Mouse (Mus musculus): ENCODE measurements around the gene Pp2d1.

Gene Pp2d1

DNA sequence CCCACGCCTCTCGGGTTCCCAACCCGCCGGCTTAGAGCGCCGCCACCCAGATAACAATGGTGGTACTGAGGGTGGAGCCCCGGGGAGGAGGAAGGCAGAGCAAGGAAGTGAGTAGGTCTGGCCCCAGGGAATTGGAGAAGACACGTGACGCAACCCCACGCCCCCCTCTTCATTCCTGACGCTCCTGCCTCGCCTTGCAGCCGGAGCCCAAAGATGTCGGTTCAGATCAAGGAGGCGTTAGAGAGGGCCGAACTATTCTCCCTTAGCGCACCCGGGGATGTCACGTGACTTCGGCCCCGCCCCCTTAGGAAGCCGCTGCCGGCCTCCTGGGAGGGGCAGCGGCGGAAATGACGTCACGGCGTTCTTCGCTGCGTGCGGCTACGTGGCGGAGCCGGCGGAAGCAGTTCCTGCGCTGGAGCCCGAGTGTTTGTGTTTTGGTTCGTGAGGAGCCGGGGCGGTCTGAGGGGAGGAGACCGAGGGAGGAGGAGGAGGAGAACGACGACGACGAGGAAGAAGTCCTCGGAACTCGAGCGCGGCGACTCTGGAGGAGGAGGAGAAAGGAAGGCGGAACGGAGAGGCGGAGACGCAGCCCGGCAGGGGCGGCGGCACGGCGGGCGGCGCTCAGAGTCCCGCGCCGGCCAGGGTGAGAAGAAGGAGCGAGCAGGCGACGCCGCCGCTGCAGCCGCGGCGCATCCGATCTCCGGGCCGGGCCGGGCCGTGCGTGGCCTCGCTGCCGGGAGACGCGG is 60.2 kb downstream of the Pp2d1 start, which contains the start of gene Rab5a:
TSS of gene Rab5a (plus strand) at position 377 of the 746 bp plus-strand sequence.
- DNase-seq = peak; percentile 98

- no peak for DNase-seq
Measured at GRCm38 (mm10) chr17:53478066-53478857, 61.0 kb downstream of the Pp2d1 start.

- DNase-seq = no peak
Measured at GRCm38 (mm10) chr17:53468697-53469096, 70.6 kb downstream of the Pp2d1 start.

- no peak for DNase-seq
Measured at GRCm38 (mm10) chr17:53465569-53465968, 73.7 kb downstream of the Pp2d1 start.

GRCm38 (mm10) chr17:53463496-53463840 is 75.8 kb downstream of the Pp2d1 start:
- no peak for DNase-seq

DNA sequence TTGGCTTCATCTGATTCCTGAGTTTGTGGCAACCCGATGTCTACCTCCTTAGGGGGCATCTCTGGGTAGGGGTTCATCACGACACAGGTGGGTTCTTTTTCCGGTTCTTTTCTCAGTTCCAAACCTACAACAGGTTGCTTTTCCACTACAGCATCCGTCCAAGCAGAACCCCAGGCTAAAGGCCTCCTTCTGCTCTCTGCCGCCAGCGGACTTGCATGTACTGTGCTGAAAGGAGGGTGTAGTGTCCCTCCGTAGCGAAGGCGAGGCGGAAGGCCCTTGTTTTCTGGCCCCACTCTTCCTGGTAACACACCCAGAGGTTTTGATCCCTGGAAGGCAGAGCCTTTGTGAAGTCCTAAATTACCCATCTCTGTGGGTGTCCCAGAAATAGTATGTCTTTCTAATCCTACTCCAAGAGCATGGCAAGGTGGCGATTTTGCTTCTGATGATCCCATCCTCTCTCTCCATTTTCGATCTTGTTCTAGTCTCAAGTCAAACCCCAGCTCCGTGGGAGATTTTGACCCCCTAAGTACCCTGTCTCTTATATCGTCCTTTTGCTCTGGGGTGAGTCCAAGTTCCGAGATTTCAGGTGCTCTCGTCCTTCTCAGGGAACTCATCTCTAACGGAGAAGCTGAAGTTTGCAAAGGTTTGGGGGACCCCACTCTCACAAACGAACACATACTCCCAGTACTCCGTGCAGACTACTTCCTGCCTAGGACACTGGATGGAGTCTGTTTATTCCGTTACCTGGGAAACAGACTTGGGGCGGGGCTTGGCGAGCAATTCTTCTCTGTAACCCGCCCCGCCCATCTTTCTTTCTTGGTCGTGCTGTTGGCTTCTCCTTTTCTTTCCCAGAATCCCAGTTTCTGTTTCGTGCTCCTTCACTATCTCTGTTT is 76.4 kb downstream of the Pp2d1 start, which contains the start of gene Efhb:
TSS of gene Efhb (minus strand) at position 719 of the 893 bp plus-strand sequence.
- peak; percentile 28 for DNase-seq
